Mouse (Mus musculus) bone marrow macrophage, adult 2 months (primary cell): ENCODE measurements around the gene Aig1. TPM values are rescaled to one million over a fixed set of nuclear protein-coding genes. Genes with fewer than 3 reads are reported as not detected.
A peak's percentile ranks its signal among the peaks of the same experiment; 100 is the strongest.
"Not testable (repeated sequence)": the region's sequence is repeated elsewhere in the genome, so short reads cannot be mapped to it uniquely, and the experiment has no call there.

ENCODE experiments used
- H3K27ac ChIP-seq: 2 replicates; pipeline ENCODE4 v1.5.1; 2012; ENCODE audit warnings: low read depth, low read length; ENCODE audit not compliant: insufficient read depth
- H3K4me1 ChIP-seq: 2 replicates; pipeline ENCODE4 v1.6.1; 2012; ENCODE audit warnings: low read length; ENCODE audit not compliant: control insufficient read depth, insufficient read depth
- H3K4me3 ChIP-seq: 2 replicates; pipeline ENCODE4 v1.5.1; 2012; ENCODE audit warnings: mild to moderate bottlenecking, low read length, moderate library complexity; ENCODE audit not compliant: insufficient read depth
- CTCF ChIP-seq: IDR thresholded peaks from 2 replicates; pipeline ENCODE4 v1.5.1; 2012; ENCODE audit warnings: low read depth, mild to moderate bottlenecking, low read length, moderate library complexity
- POLR2A ChIP-seq: IDR thresholded peaks from 2 replicates; pipeline ENCODE4 v1.6.1; 2012; ENCODE audit warnings: mild to moderate bottlenecking, low read depth, low read length, borderline replicate concordance
- polyA plus RNA-seq: library from polyadenylated mRNA; stranded (reverse); fragments of >200 nt; gene quantifications from 2 replicates; pipeline ENCODE4 v1.2.4, GENCODE M21; 2012; ENCODE audit not compliant: missing spikeins, insufficient read depth, insufficient read length

Gene Aig1
- 9.8 and 13.2 TPM in 2 replicates for polyA plus RNA-seq

- TF ChIP-seq POLR2A (no peak), CTCF (no peak)
- Histone ChIP-seq H3K4me1 (peaks cover 17% of the 10 kb centered on the region), H3K4me3 (peak within 1 kb of the TSS; percentile 81), H3K27ac (no peak within 1 kb of the TSS)
Observed at GRCm38 (mm10) chr10:13868371-13869321, at the start of gene Aig1. Aig1 (minus strand) TSS chr10:13868980.

- Histone ChIP-seq H3K27ac (no peak overlapping the region), H3K4me3 (no peak overlapping the region), H3K4me1 (no peaks in the 10 kb centered on the region)
- TF ChIP-seq CTCF (no peak), POLR2A (no peak)
Observed at GRCm38 (mm10) chr10:13916645-13917342, 48.0 kb upstream of the Aig1 start.

DNA sequence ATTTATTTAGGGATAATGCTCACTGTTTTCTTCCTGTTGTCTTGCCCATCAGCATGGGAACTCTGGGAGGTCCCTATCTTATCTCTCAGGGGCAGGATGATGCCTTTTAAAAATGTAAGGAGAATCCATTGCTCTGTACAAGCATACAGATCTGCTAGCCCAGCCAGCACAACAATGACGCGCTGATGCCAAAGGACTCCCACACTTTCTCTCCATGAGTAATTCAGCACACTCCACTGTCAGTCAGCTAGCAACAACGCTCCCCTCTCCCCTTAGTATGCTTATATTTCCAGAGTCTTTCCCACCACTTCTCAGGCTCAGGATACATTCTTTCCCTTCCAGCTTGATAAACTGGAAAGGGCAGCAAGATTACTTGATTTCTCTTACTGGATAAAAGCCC lies 46.4 kb upstream of the Aig1 start:
- no peaks in the 10 kb centered on the region for H3K4me1 ChIP-seq
- TF ChIP-seq CTCF, result no peak
- no peak for TF ChIP-seq POLR2A
- H3K4me3 ChIP-seq, result no peak overlapping the region
- no peak overlapping the region for H3K27ac ChIP-seq

- TF ChIP-seq POLR2A, result no peak
- peak; percentile 24; the same call in 1 of the 2 replicates for TF ChIP-seq CTCF
- H3K27ac ChIP-seq, result no peak overlapping the region
- no peaks in the 10 kb centered on the region for H3K4me1 ChIP-seq
- H3K4me3 ChIP-seq, result no peak overlapping the region
Observed at GRCm38 (mm10) chr10:13913689-13914088, 44.9 kb upstream of the Aig1 start.

DNA sequence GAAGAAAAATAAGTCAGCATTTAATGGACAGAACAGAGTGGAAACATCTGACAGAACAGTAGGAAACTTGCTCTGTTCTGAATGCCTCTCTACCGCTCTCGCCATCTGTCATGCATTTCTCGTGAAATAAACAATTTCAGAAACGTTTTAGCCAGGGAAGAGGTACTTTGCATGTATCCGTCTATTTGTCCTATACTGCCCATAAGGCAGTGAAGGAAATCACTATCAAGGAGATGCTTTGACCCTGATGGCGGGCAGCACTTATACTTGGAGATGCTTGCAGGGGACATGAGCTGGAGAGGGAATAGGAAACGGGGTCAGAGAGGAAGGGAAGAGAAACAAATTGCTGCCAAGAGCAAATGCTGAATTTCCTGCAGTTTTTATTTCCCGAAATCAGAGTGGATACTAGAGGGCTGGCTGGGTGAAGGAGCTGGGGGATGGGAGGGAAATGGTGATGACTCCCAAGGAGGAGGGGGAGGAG lies 37.5 kb upstream of the Aig1 start:
- Histone ChIP-seq H3K4me3 (no peak overlapping the region), H3K4me1 (no peaks in the 10 kb centered on the region), H3K27ac (no peak overlapping the region)
- TF ChIP-seq CTCF (no peak), POLR2A (no peak)

- Histone ChIP-seq H3K4me3 (no peak overlapping the region), H3K27ac (no peak overlapping the region), H3K4me1 (no peaks in the 10 kb centered on the region)
- TF ChIP-seq POLR2A (no peak), CTCF (no peak)
Observed at GRCm38 (mm10) chr10:13905618-13906017, 36.8 kb upstream of the Aig1 start.

DNA sequence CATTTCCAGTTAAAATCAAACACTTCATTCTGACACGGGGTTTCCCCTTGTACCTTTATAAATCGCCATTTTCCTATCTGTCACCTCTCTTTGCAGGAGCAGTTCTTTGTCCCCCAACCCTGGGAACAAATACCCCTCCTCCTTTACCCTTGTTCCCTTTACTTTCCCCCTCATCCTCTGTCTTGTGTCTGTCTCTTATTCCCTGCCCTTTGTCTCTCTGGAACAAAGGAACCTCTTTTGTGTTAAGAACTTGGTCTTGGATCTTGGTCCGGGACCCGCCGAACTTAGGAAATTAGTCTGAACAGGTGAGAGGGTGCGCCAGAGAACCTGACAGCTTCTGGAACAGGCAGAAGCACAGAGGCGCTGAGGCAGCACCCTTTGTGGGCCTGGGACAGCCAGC lies 24.0 kb upstream of the Aig1 start:
- H3K4me3 ChIP-seq, H3K4me1 ChIP-seq, H3K27ac ChIP-seq: not testable (repeated sequence)

GRCm38 (mm10) chr10:13882975-13883875 lies 14.4 kb upstream of the Aig1 start:
- Histone ChIP-seq H3K27ac (no peak overlapping the region), H3K4me1 (no peaks in the 10 kb centered on the region), H3K4me3 (no peak overlapping the region)
- TF ChIP-seq POLR2A, result no peak
- TF ChIP-seq CTCF, result no peak

GRCm38 (mm10) chr10:13882490-13882889 lies 13.7 kb upstream of the Aig1 start:
- Histone ChIP-seq H3K4me1 (no peaks in the 10 kb centered on the region), H3K27ac (no peak overlapping the region), H3K4me3 (no peak overlapping the region)
- TF ChIP-seq CTCF, result no peak
- no peak for TF ChIP-seq POLR2A
